Comparison of ENCODE assay signal across 7 mouse cellular contexts in genomic region chr11:75092159-75092558, GRCm38 (mm10).
A peak's percentile ranks its signal among the peaks of the same experiment; 100 is the strongest.
DNase-seq lines count a peak whose midpoint lies in the region; ATAC-seq lines count a peak whose summit lies in the region.

No protein-coding gene starts in this region.

- H3K27me3 ChIP-seq in kidney, embryonic 14.5 days (ENCODE audit: control insufficient read depth, insufficient read depth, low read length), result no peaks in the 10 kb centered on the region
- H3K27me3 ChIP-seq in stomach, embryonic 16.5 days (ENCODE audit: control insufficient read depth, insufficient read depth, low read length), result no peaks in the 10 kb centered on the region

- H3K9me3 ChIP-seq in kidney, embryonic 14.5 days (ENCODE audit: control insufficient read depth, low read length), result no peaks in the 10 kb centered on the region
- no peaks in the 10 kb centered on the region for H3K9me3 ChIP-seq in stomach, embryonic 16.5 days (replicated peaks; ENCODE audit: control insufficient read depth, low read length)

- no peak overlapping the region for H3K4me3 ChIP-seq in kidney, embryonic 14.5 days (ENCODE audit: low read length)
- no peak overlapping the region for H3K4me3 ChIP-seq in stomach, embryonic 16.5 days (replicated peaks; ENCODE audit: low read length)

- no peak overlapping the region for H3K9ac ChIP-seq in kidney, embryonic 14.5 days (ENCODE audit: low read depth, low read length)
- H3K9ac ChIP-seq in stomach, embryonic 16.5 days (ENCODE audit: low read length), result no peak overlapping the region

- 0 out of 2 replicates have a peak, but pooled peaks have one; percentile 39 for ATAC-seq in kidney, embryonic 14.5 days (ENCODE audit: low FRiP score, low TSS enrichment)
- ATAC-seq in stomach, embryonic 16.5 days (ENCODE audit: insufficient read depth, low FRiP score), result no peak

- H3K27ac ChIP-seq in kidney, embryonic 14.5 days (ENCODE audit: low read depth, low read length), result peak overlapping the region; percentile 37; the same call in 1 of the 2 replicates
- peak overlapping the region; percentile 85 for H3K27ac ChIP-seq in stomach, embryonic 16.5 days (ENCODE audit: low read length)

- peaks cover 14% of the 10 kb centered on the region for H3K4me1 ChIP-seq in kidney, embryonic 14.5 days (ENCODE audit: control insufficient read depth, insufficient read depth, low read length)
- H3K4me1 ChIP-seq in stomach, embryonic 16.5 days (ENCODE audit: control insufficient read depth, insufficient read depth, low read length), result peaks cover 8% of the 10 kb centered on the region; the same call in 1 of the 2 replicates

- no peaks in the 10 kb centered on the region for H3K36me3 ChIP-seq in kidney, embryonic 14.5 days (ENCODE audit: control insufficient read depth, insufficient read depth, low read length)
- H3K36me3 ChIP-seq in stomach, embryonic 16.5 days (ENCODE audit: control insufficient read depth, insufficient read depth, low read length), result no peaks in the 10 kb centered on the region

- DNase-seq in ovary, postnatal 36 days (ENCODE audit: low spot score), result peak; percentile 19
- DNase-seq in ovary, adult 18-20 months (ENCODE audit: low spot score), result no peak
- peak; percentile 98 for DNase-seq in fat pad, adult 2 months (ENCODE audit: extremely low read depth, low read depth, low spot score)
- no peak for DNase-seq in spleen, adult 12 weeks (ENCODE audit: low spot score)
- DNase-seq in layer of hippocampus, adult 9-11 months, result no peak

- 51% methylated on average over 3 of the region's 3 CpGs for WGBS in kidney, embryonic 14.5 days
- 38% methylated on average over 3 of the region's 3 CpGs for WGBS in stomach, embryonic 16.5 days

- H3K4me2 ChIP-seq in kidney, embryonic 14.5 days (replicated peaks; ENCODE audit: low read depth, low read length), result no peak overlapping the region
- no peak overlapping the region for H3K4me2 ChIP-seq in stomach, embryonic 16.5 days (ENCODE audit: low read depth, low read length)

Comparison
In these comparisons a context has a peak if more than half of its experiments do, and no peak if none do; other contexts are left out.
1. DNase-seq: peak in ovary, postnatal 36 days (single experiment) and fat pad, adult 2 months (single experiment); none in ovary, adult 18-20 months (single experiment), spleen, adult 12 weeks (single experiment) and layer of hippocampus, adult 9-11 months (single experiment).